Mouse (Mus musculus): ENCODE measurements at regions not wholly inside any gene's neighbourhood (a gene's known extent, or its start where the extent isn't known, plus 50 kb on each side); places are given as distances from the start of the nearest gene placed in this dataset.

DNA sequence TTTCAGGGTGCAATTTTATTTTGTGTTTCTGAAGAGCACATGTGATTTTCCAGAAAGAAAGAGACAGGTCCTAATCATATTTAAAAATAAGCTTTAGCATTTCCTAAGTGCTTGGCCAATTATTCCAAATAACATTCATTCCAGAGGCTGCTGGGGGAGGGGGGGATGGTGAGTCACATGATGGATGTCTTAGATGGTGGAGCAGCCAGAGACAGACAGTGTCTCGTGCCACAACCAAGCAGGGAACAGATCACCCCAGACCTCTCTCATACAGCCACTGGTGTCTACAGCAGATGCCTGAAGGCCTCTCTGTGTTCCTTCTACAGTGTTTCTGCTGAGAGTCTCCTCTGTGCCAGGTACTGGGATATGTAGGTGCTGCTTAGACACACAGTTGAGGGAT is 112.8 kb upstream of the Adra1b start:
- ATAC-seq (replicated peaks; ENCODE audit: low FRiP score, low TSS enrichment, poor library complexity, severe bottlenecking) = no peak

DNA sequence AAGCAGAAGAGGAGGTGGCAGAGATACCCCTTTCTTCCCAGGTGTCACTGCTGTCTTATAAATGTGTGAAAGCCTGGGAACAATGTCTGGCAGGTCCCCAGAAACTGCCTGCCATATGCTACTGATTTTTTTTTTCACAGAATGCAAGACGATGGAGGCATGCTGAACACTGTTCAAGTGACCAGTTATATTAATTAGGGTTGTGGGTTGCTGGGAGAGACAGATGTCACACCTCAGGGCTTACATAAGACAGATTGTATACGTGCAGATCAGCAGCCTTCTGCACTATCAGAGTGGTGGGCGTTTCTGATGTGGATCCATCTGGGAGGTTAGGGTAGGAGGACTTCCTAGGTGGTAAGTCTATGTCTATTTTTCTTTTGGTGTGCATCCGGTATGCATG is 120.6 kb upstream of the Adra1b start:
- ATAC-seq (replicated peaks; ENCODE audit: low FRiP score, low TSS enrichment, poor library complexity, severe bottlenecking) = no peak

DNA sequence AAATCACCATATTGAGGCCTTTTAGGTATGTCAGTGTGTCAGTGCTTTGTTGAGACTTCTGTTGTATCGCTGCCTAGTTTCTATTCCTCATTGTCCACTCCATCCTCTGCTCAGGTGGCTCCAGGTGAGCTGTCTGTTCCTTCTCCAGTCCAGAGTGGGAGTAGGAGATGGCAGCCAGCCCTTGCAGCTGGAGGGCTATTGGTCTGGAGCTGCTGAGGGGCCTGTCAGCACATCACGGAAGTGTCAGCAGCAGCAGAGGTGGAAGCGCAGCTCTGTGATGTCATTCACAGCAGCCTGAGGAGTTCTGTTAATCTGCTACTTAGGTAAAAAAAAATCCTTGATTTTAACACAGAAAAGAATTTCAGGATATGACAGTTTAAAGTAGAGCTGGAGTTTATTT is 126.0 kb upstream of the Adra1b start:
- ATAC-seq (replicated peaks; ENCODE audit: low FRiP score, low TSS enrichment, poor library complexity, severe bottlenecking) = no peak

DNA sequence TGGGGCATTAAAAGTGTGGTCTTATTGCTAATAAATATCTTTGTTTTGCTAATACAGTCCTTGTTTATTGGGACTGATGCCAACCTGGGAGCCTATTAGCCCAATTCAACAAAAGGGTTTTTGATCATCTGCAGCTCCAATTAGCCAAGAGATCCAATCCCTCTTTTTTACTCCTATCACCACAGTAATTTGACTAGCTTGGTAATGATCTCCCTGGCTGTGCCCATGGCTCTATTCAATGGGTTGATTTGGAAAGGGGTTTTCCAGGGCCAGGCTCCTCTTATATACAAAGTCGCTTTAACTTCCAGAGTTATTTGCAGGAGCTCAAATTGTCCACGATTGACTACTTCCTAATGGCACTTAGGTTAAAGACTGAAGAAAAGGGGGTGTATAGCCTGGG is 145.1 kb upstream of the Adra1b start:
- no peak for ATAC-seq (replicated peaks; ENCODE audit: low FRiP score, low TSS enrichment, poor library complexity, severe bottlenecking)

GRCm38 (mm10) chr11:44049253-44049976 is 148.4 kb upstream of the Adra1b start:
- ATAC-seq (replicated peaks; ENCODE audit: low FRiP score, low TSS enrichment, poor library complexity, severe bottlenecking) = no peak

GRCm38 (mm10) chr11:44052481-44052880 is 151.5 kb upstream of the Adra1b start:
- no peak for ATAC-seq (replicated peaks; ENCODE audit: low FRiP score, low TSS enrichment, poor library complexity, severe bottlenecking)

DNA sequence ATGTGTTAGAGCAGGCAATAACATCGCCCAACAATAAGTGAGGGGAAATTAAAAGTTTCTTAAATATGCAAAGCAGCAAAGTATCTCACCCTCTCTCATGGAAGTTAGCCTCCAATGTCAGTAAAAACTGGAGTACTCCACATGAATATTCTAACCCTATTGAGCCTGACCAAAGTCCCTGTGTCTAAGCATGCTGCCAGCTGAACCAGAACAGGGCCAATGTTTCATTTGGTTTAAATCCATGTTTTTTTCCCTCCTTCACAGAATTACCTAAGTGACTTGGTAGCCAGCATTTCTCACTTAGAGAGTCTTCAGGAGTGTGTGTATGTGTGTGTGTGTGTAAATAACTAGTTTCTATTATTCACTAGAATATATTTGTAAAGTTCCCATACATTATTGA is 161.4 kb upstream of the Adra1b start:
- ATAC-seq (replicated peaks; ENCODE audit: low FRiP score, low TSS enrichment, poor library complexity, severe bottlenecking) = no peak

GRCm38 (mm10) chr11:44066176-44066575 is 165.2 kb upstream of the Adra1b start:
- ATAC-seq (replicated peaks; ENCODE audit: low FRiP score, low TSS enrichment, poor library complexity, severe bottlenecking) = no peak

DNA sequence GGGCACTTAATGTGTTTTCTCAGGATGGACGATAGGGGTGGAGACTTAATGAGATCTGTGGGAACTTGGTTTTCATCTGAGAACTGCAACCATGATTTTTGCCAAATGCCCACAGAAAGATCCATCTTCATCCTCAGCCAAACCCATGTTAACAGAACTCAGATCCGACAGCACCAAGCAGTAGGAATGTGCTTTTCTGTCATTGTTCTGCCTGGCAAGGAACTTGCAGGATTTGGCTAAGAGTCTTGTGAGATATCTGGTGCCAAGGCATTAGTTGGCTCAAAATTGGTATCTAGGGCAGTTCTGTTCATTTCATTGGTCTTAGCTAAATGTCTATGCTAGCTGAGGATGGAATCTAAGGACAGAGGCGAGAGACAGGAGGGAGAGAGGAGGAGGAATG is 182.7 kb upstream of the Adra1b start:
- ATAC-seq (replicated peaks; ENCODE audit: low FRiP score, low TSS enrichment, poor library complexity, severe bottlenecking) = no peak

DNA sequence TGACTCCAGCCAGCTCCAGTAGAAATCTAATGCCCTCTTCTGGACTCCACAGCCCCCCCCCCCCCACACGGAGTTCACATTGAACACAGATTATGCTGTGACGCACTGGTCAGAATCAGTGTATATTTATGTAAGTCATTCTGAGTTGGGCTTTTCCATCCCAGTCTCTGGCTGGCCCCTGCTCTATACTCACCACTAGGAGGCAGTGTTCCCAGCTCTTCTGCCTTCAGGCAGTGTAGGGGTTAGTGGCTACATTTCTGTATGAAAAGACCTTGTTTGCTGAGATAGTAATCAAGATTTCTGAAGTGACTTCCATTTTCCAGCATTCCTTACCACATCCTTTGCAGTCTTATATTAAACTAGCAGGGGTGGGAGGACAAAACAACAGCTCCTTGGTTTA is 185.9 kb upstream of the Adra1b start:
- no peak for ATAC-seq (replicated peaks; ENCODE audit: low FRiP score, low TSS enrichment, poor library complexity, severe bottlenecking)

GRCm38 (mm10) chr11:44089514-44089913 is 188.5 kb upstream of the Adra1b start:
- no peak for ATAC-seq (replicated peaks; ENCODE audit: low FRiP score, low TSS enrichment, poor library complexity, severe bottlenecking)

- no peak for ATAC-seq (replicated peaks; ENCODE audit: low FRiP score, low TSS enrichment, poor library complexity, severe bottlenecking)
Measured at GRCm38 (mm10) chr11:44095280-44095679, 194.3 kb upstream of the Adra1b start.

- no peak for ATAC-seq (replicated peaks; ENCODE audit: low FRiP score, low TSS enrichment, poor library complexity, severe bottlenecking)
Measured at GRCm38 (mm10) chr11:44103188-44103840, 202.3 kb upstream of the Adra1b start.

- ATAC-seq (replicated peaks; ENCODE audit: low FRiP score, low TSS enrichment, poor library complexity, severe bottlenecking) = no peak
Measured at GRCm38 (mm10) chr11:44103841-44104191, 202.8 kb upstream of the Adra1b start.

- no peak for ATAC-seq (replicated peaks; ENCODE audit: low FRiP score, low TSS enrichment, poor library complexity, severe bottlenecking)
Measured at GRCm38 (mm10) chr11:44106231-44106630, 205.2 kb upstream of the Adra1b start.

DNA sequence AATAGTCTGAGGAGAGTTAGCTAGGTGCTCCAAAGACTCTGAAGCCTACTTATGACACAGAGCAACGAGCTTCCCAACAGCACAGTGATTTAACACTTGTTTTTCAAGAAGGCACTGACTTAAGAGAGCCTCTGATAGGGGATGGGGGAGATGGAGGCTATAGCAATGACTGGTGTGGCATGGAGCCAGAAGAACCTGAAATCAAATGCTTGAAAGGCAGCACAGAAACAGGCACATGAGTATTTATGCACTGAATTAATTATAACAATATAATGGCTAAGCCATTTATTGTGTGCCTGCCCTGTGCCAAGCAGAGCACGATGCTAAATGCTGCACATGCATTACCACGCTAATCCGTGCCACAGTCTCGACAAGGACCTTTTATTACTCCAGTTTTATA is 210.5 kb upstream of the Adra1b start:
- no peak for ATAC-seq (replicated peaks; ENCODE audit: low FRiP score, low TSS enrichment, poor library complexity, severe bottlenecking)

DNA sequence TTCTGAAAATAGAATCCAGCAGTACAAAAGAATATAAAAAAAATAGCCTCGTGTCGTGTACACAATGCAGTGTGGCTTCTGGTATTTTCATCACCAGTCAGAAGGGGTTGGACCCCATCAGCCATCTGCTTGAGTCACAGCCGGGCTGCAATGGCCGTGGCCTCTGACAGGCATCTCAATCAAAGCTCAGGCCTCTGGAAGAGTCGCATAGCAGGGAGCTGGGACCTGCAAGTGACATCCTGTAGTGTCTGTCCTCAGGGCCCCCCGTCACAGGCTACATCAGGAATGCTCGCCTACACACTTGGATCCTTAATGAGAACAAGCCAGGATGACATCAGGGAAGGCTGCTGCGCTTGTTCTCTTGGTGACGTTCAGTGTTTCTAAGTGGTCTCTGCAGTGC is 226.1 kb upstream of the Adra1b start:
- no peak for ATAC-seq (replicated peaks; ENCODE audit: low FRiP score, low TSS enrichment, poor library complexity, severe bottlenecking)

DNA sequence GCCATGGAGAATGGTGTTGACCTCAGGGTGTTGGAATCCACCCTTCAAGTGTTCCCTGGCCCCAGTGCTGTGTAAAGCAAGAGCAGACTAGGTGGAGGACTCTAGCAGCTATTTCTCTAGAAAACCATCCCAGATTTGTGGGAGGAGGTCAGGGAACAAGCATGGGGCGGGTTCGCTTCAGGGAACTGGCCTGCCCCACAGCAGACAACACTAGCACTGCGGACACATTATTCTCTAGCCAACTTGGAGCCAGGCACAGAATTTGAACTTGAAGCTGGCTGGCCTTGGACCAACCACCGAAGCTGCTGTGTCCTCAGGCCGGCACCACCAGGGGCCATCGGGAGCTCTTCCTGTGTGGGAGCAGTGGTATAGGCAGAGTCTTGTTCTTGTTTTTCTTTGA is 227.5 kb upstream of the Adra1b start:
- no peak for ATAC-seq (replicated peaks; ENCODE audit: low FRiP score, low TSS enrichment, poor library complexity, severe bottlenecking)

GRCm38 (mm10) chr11:44133244-44133643 is 232.2 kb upstream of the Adra1b start:
- ATAC-seq (replicated peaks; ENCODE audit: low FRiP score, low TSS enrichment, poor library complexity, severe bottlenecking) = no peak

DNA sequence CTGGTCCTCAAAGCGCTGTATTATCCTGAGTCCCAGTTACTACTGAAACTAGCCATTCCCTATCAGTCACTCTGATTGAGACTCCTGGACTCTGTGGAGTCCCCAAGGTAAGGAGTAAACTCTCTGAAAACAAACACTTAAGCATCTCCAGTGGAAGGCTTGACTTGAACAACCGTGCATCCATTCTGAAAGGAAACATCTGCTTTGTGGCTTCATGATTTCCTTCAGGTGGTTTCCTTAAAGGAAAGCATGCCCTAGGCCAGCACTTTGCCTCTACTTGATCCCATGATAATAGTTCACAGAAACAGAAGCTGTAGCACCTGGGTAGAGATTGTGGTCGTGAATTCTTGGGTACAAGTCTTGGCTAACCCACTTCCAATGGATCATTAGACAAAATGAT is 235.0 kb upstream of the Adra1b start:
- ATAC-seq (replicated peaks; ENCODE audit: low FRiP score, low TSS enrichment, poor library complexity, severe bottlenecking) = no peak

DNA sequence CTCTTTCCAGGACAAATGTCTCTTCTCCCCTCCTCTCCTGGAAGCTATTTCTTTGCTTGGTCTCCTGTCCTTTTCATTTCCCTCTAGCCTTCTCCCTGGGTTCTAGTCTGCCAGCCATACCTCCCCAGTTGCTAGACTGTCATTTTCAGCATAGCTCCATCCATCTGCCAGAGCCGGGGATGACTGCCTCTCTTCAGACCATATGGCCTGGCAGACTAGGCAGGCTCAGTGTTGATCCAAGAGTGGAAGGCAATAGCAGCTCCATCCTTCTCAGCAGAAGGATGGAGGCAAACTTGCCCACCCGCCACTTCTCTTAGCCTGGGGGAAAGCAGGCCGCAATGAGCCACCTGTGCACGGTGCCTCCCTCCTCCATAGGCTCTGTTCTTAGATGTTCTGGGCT is 242.0 kb upstream of the Adra1b start:
- ATAC-seq (replicated peaks; ENCODE audit: low FRiP score, low TSS enrichment, poor library complexity, severe bottlenecking) = no peak

DNA sequence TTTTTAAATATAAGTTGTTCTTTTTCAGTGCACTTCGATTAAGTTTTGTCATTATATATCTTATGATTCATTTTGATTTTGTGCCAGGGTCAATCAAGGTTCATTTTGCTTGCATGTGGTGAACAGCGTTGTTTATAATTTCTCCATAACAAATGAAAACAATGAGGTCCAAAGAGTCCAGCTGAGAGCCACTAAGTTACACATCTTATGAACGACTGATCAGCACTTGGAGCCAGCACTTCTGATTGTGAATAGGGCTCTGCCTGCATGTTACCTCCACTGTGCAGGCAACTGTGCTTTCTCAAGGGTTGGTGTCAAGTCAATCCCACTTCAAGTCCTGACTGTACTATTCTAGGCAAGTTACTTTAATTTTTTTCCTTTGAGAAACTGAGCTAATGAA is 243.5 kb upstream of the Adra1b start:
- ATAC-seq (replicated peaks; ENCODE audit: low FRiP score, low TSS enrichment, poor library complexity, severe bottlenecking) = no peak

Data from megakaryocyte-erythroid progenitor cell, adult 5-6 weeks (primary cell).